Mouse (Mus musculus) ovary, postnatal 14 days (tissue): Measurements from ENCODE around the gene Aicda.
"Not testable (repeated sequence)": the region's sequence is repeated elsewhere in the genome, so short reads cannot be mapped to it uniquely, and the experiment has no call there.

Experiments
- DNase-seq: peaks from one replicate; pipeline ENCODE4 v3.0.0; 2022; ENCODE audit warnings: low spot score

Aicda gene

GRCm38 (mm10) chr6:122553606-122554005 is at the start of gene Aicda:
Gene Aicda (plus strand): TSS chr6:122553801.
- no peak for DNase-seq

GRCm38 (mm10) chr6:122505041-122505440 is 48.6 kb upstream of the Aicda start:
- no peak for DNase-seq

GRCm38 (mm10) chr6:122505545-122505944 is 48.1 kb upstream of the Aicda start, which contains the start of gene Mfap5:
Gene Mfap5 (plus strand): TSS chr6:122505845.
- no peak for DNase-seq

- no peak for DNase-seq
Measured at GRCm38 (mm10) chr6:122508494-122508893, 45.1 kb upstream of the Aicda start.

GRCm38 (mm10) chr6:122512914-122513878 is 40.4 kb upstream of the Aicda start:
- no peak for DNase-seq

GRCm38 (mm10) chr6:122514312-122514711 is 39.3 kb upstream of the Aicda start:
- DNase-seq = no peak

GRCm38 (mm10) chr6:122515762-122516161 is 37.8 kb upstream of the Aicda start:
- not testable (repeated sequence) for DNase-seq

- no peak for DNase-seq
Measured at GRCm38 (mm10) chr6:122517668-122518067, 35.9 kb upstream of the Aicda start.

- no peak for DNase-seq
Measured at GRCm38 (mm10) chr6:122519384-122519783, 34.2 kb upstream of the Aicda start.

GRCm38 (mm10) chr6:122522595-122522994 is 31.0 kb upstream of the Aicda start:
- no peak for DNase-seq

GRCm38 (mm10) chr6:122523289-122523688 is 30.3 kb upstream of the Aicda start:
- no peak for DNase-seq

- DNase-seq = no peak
Measured at GRCm38 (mm10) chr6:122527596-122527995, 26.0 kb upstream of the Aicda start.

GRCm38 (mm10) chr6:122528136-122528535 is 25.5 kb upstream of the Aicda start:
- no peak for DNase-seq

- no peak for DNase-seq
Measured at GRCm38 (mm10) chr6:122531466-122532174, 22.0 kb upstream of the Aicda start.

- DNase-seq = no peak
Measured at GRCm38 (mm10) chr6:122532883-122533302, 20.7 kb upstream of the Aicda start.

- no peak for DNase-seq
Measured at GRCm38 (mm10) chr6:122534032-122534431, 19.6 kb upstream of the Aicda start.

- DNase-seq = no peak
Measured at GRCm38 (mm10) chr6:122539564-122539963, 14.0 kb upstream of the Aicda start.

- DNase-seq = not testable (repeated sequence)
Measured at GRCm38 (mm10) chr6:122542459-122542858, 11.1 kb upstream of the Aicda start.

- no peak for DNase-seq
Measured at GRCm38 (mm10) chr6:122543574-122543973, 10.0 kb upstream of the Aicda start.

- no peak for DNase-seq
Measured at GRCm38 (mm10) chr6:122544672-122545071, 8.9 kb upstream of the Aicda start.

GRCm38 (mm10) chr6:122545289-122545882 is 8.2 kb upstream of the Aicda start:
- no peak for DNase-seq

GRCm38 (mm10) chr6:122545948-122546347 is 7.7 kb upstream of the Aicda start:
- DNase-seq = no peak
